Mouse (Mus musculus) gastrocnemius, postnatal 10 days (tissue): ENCODE measurements around the gene Aff3. TPM values are rescaled to one million over a fixed set of nuclear protein-coding genes. Genes with fewer than 3 reads are reported as not detected.

ENCODE experiments used
- DNase-seq: peaks from one replicate; pipeline ENCODE4 v3.0.0; 2021; ENCODE audit warnings: mixed read lengths
- total RNA-seq, 2 experiments: library from RNA; stranded (reverse); gene quantifications; 2 replicates each; pipeline ENCODE4 v1.2.3; 2021

The Aff3 gene
- total RNA-seq, 2 experiments from 2014 or later = 5.0 to 7.4 TPM

- no peak for DNase-seq
Measured at GRCm38 (mm10) chr1:38150086-38150485, 514.7 kb downstream of the Aff3 start.

GRCm38 (mm10) chr1:38146008-38146407 is 518.7 kb downstream of the Aff3 start:
- DNase-seq = no peak

GRCm38 (mm10) chr1:38141371-38141770 is 523.4 kb downstream of the Aff3 start:
- no peak for DNase-seq

- no peak for DNase-seq
Measured at GRCm38 (mm10) chr1:38140911-38141310, 523.8 kb downstream of the Aff3 start.

- DNase-seq = no peak
Measured at GRCm38 (mm10) chr1:38139396-38139795, 525.4 kb downstream of the Aff3 start.

GRCm38 (mm10) chr1:38132942-38133341 is 531.8 kb downstream of the Aff3 start:
- no peak for DNase-seq

GRCm38 (mm10) chr1:38130715-38131483 is 533.9 kb downstream of the Aff3 start:
- DNase-seq = no peak

GRCm38 (mm10) chr1:38129501-38130267 is 535.1 kb downstream of the Aff3 start, which contains the start of gene Rev1:
Rev1 (minus strand) TSS chr1:38129801.
- DNase-seq = peak; percentile 94

- DNase-seq = peak; percentile 62
Measured at GRCm38 (mm10) chr1:38128919-38129436, 535.8 kb downstream of the Aff3 start.

Other genes with a start within 250 kb of the Aff3 start
- gene Lonrf2, start 171.8 kb upstream of the Aff3 start, total RNA-seq = 1 to 10 TPM; 1.7 to 2.4 TPM
- 1 to 10 TPM; 1.3 TPM for gene Chst10, start 233.2 kb upstream of the Aff3 start, total RNA-seq